Mouse (Mus musculus) spleen, postnatal 14 days (tissue): ENCODE results near the gene Myocd.

ENCODE experiments used
- DNase-seq, 2 experiments: peaks; one replicate each; pipeline ENCODE4 v3.0.0; 2021 to 2022; ENCODE audit warnings: low spot score in 2 of 2

Myocd gene

DNA sequence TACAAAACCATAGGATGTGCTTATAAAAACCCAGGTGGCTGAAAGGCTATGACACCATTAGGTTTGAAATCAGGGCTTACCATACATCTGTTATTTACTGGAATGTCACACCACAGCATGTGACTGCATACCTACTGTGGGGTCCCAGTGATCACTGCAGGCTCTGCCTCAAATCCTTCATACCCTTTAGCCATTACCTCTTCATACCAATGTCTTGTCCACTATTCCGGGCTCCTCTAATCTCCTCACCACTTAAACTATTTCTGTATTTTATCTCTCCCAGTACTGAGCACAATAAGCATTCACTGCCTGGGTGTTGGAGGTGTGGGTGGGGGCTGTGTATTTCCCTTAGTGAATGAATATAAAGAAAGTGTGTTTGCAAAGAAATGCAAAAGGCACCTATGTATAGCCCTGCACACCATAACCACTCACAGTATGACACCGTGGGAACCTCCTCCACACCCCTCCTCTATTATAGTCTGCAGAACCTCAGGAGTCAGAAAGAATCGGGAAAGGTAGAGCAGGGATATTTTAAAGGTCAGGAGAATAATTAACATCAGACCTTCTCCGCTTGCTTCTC, 126.9 kb downstream of the Myocd start:
- no peak for DNase-seq

DNA sequence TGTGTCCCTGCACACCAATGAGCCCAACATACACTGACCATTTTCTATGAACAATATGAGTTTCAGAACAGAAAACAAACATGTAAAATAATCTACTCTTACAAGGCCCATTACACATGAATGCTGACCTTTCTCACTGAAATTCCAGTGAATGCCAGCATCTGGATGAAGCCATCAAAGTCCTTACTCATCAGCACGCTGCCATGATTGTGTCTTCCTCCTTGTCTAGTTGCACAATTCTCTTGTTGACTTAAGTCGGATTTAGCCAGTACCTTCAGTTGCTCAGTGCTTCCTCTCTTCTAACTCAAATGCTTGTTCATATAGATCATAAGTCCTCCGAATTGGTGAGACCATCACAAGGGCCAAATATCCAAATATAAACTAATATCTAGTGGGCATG, 130.8 kb downstream of the Myocd start:
- DNase-seq = no peak

DNA sequence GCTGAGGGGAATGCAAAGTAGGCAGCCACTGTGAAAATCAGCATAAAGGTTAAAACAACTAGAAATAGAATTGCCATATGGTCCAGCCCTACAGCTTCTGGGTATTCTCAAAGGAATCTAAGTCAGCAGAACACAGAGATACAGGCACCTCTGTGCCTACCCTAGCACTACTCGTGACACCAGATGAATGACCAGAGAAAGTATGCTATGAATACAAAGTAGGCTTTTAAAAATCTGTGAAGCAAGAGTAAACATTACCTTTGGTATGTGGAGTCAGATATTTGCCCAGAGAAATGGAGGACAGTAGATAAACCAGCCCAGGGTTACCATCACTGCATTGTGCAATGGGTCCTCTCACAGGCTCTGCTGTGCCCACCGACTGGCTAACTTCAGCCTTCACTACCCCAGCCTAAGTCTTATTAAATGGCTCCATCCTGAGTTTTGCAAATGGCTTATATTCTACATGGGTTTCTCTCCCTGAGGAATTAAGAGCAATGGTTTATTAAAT, 132.6 kb downstream of the Myocd start:
- DNase-seq = no peak

DNA sequence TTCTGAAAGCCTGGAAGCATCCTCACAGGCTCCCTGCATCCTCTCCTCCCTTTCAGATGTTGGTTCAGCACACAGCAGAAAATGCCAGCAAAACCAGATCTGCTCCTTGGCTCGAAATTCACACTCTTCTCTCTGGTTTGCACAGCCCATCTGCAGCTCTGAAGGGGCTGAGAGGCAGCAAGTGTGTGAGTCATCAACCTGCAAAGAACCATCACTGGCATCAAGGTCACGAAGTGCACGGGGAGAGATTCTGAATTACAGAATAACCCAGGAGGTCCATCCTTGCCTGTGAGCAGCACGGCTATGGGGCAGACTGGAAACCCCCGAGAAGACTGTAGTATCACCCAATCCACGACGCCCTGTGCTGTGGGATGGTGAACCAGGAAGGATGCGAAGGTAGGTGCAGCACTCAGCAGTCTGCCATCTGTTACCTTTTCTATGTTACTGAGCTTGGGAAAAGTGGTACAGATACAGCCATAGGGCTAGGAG, 134.5 kb downstream of the Myocd start:
- DNase-seq = no peak

DNA sequence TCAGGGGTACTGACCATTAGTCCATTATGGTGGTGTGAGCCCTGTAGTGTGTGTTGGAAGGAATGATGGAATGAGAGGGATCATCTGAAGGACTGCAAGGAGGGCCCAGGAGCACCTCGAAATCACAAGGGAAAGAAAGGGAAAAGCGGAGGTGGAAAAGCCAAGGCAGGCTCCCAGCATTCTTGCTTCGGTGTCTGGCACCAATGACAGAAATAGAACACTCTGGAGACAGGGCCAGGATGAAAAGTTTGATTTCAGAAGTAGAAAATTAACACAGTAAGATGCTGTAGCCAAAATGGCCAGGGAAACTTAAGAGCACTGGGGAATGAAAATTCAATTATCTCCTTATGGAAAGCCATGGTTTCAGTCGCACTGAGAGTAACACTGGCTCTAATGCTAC, 136.1 kb downstream of the Myocd start:
- DNase-seq = no peak

DNA sequence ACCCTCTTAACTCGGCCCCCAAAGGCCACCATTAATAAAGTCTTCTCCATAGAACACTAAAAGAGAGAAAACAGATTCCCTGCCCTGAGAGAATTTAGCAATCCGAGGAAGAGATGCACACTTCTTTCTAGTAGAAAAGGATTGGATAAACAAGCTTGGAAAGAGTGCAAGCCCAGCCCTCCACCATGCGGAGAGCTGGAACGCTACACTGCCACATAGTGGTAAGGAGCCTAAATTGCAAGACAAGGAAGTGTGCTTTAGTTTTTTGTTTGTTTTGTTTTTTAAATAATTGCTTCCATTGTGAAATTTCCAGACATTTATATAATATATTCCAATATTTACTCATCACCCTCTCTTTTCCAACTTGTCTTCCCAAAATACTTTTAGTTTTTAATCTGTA, 140.7 kb downstream of the Myocd start:
- no peak for DNase-seq

DNA sequence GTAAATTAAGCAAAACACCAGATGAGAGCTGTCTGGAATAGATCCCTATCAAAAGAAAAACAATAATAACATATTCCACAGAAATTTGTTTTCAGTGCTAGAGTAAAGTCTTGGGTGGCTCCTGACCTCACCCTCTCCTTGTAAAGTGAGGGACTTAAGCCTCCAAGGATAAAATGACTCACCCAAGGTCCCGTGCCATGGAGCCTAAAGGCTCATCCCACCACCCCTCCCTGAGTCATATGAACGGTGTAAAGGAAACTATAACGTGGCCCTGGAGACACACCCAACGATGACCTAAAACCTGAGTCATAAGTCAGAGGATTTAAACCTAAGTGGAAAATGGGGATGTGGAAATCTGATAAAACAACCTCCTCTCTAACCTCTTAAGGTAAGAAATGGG, 141.1 kb downstream of the Myocd start:
- DNase-seq = no peak

DNA sequence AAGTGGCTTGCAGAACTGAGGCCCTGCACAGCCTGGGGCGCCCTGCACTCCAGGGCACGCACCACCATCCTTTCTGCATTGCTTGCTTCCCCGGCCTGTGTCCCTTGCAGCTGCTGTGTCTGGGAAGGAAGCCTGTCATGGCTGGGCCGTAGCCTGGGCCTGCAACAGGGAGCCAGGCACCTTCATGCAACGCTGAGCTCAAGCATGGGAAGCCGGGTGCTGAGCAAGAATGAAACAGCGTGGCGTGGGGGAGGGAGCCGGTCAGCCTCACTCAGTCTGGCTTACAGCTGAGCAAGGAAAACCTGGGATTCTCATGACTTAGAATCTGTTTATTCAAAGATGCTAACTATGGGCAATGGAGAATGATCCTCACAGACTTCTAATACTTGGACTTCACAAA, 143.2 kb downstream of the Myocd start:
- DNase-seq = no peak
